Mouse (Mus musculus): ENCODE measurements around the gene Appl1. TPM values are rescaled to one million over a fixed set of nuclear protein-coding genes. Genes with fewer than 3 reads are reported as not detected.

The Appl1 gene
- 48.5 TPM for polyA plus RNA-seq (2017; shearing (Covaris generic))

GRCm38 (mm10) chr14:26971106-26971789, at the start of gene Appl1:
Gene Appl1, minus strand, starts transcription at chr14:26971232.

GRCm38 (mm10) chr14:26994211-26994741, 23.2 kb upstream of the Appl1 start, which contains the start of gene Hesx1:
Gene Hesx1, plus strand, starts transcription at chr14:26994416.

GRCm38 (mm10) chr14:26894392-26894791, 76.6 kb downstream of the Appl1 start, which contains the start of gene Asb14:
Gene Asb14, plus strand, starts transcription at chr14:26894557.

Other genes starting within 250 kb of the Appl1 start
- gene Asb14, start 76.7 kb downstream of the Appl1 start, polyA plus RNA-seq (2017; shearing (Covaris generic)): not detected
- not detected for gene Hesx1, start 23.2 kb upstream of the Appl1 start, polyA plus RNA-seq (2017; shearing (Covaris generic))
- 0.59 TPM for gene Il17rd, start 67.7 kb upstream of the Appl1 start, polyA plus RNA-seq (2017; shearing (Covaris generic))
- 228 TPM for gene Arhgef3, start 143.7 kb upstream of the Appl1 start, polyA plus RNA-seq (2017; shearing (Covaris generic))

Data from effector memory CD4-positive, alpha-beta T cell, adult 5 months (primary cell).